Comparison of ENCODE assay signal across 11 mouse cellular contexts in the genomic region with DNA sequence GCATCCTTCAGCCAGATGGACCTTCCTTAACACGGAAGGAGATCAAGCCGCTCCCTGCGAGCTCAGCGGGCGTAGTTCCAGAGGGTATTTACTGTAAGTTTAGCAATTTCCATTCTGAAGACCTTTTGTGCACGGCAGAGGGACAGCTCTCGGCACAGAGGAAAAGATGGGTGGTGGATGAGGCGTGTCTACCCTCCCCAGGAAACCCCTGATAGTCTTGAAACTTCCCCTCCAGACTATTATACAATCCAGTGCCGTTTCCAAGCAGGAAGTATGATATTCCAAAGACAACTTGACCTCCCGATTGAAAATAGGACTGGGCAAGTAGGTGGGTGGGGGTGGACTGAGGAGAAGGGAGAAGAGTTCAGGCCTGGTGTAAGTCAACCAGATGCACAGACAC.
DNase-seq lines count a peak whose midpoint lies in the region; ATAC-seq and TF ChIP-seq lines count a peak whose summit lies in the region.
"Had no signal": no experiment of that assay in that cellular context is flagged by ENCODE, and none has a peak within 500 bp of the region (broad histone marks: within the 10 kb centered on the region; RNA-seq: fewer than 3 reads in every experiment).

No protein-coding gene starts in this region.

- H3K4me3 ChIP-seq in gastrocnemius, adult 2 months, result no peak overlapping the region
- H3K4me3 ChIP-seq: embryonic facial prominence, embryonic 15.5 days; hindbrain, embryonic 13.5 days; myocyte had no signal

- DNase-seq in adrenal gland, adult 8-10 months, result peak; percentile 30
- peak; percentile 43 to 46 for DNase-seq in adrenal gland, postnatal 36 days
- peak; percentile 59 to 63 for DNase-seq in heart, postnatal 10 days
- peak; percentile 22 to 51 for DNase-seq in kidney, postnatal 4 days
- DNase-seq in ovary, postnatal 14 days (ENCODE audit: low spot score), result no peak
- DNase-seq in gastrocnemius, adult 2 months, result no peak
- DNase-seq in left cerebral cortex, postnatal 4 days, result no peak

- no peak for TF ChIP-seq CTCF in gastrocnemius, adult 2 months (IDR thresholded peaks at IDR 0.05)

- intact Hi-C loops in heart, postnatal 10 days (cut with DNase I), result loop anchor here (2.0 to 5.0 kb wide), 3 partner anchors 18 to 338 kb away; a partner anchor contains a TSS
- intact Hi-C loops in gastrocnemius, adult 2 months (cut with DNase I), result no loop called here
- intact Hi-C loops in left cerebral cortex, postnatal 4 days (cut with DNase I), result no loop called here

- H3K27ac ChIP-seq in gastrocnemius, adult 2 months, result no peak overlapping the region
- H3K27ac ChIP-seq: embryonic facial prominence, embryonic 15.5 days; hindbrain, embryonic 13.5 days had no signal

- no peak for ATAC-seq in CD4-positive, CD25-positive, alpha-beta regulatory T cell, adult 4 months

Comparison
In these comparisons a context has a peak if more than half of its experiments do, and no peak if none do; other contexts are left out.
1. DNase-seq: peak in adrenal gland, adult 8-10 months (single experiment), adrenal gland, postnatal 36 days (2 of 2), heart, postnatal 10 days (2 of 2) and kidney, postnatal 4 days (2 of 2); none in ovary, postnatal 14 days (single experiment), gastrocnemius, adult 2 months (single experiment) and left cerebral cortex, postnatal 4 days (single experiment).